Mouse (Mus musculus) ovary, postnatal 10 days (tissue): ENCODE results near the gene Accsl.

Experiments used
- DNase-seq: peaks from one replicate; pipeline ENCODE4 v3.0.0; 2022; ENCODE audit warnings: low spot score

The Accsl gene

GRCm38 (mm10) chr2:93809931-93810330 is 59.0 kb downstream of the Accsl start:
- DNase-seq: no peak

DNA sequence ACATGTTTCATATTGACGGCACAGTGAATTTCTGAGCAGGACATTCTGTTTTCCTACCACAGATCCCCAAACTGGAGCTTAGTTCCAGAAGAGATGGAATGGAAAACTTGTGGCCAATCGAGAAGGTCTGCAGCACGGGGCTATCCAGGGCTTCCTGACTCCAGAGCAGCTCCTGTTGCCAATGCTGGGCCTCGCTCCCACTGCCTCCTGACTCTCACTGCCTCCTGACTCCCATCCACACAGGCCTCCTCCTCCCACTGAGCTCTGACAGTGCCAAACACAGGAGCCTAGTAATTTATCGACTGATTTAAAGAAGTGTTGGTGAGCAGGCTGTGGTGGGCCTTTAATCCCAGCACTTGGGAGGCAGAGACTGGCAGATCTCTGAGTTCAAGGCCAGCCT is 60.9 kb downstream of the Accsl start:
- no peak for DNase-seq

DNA sequence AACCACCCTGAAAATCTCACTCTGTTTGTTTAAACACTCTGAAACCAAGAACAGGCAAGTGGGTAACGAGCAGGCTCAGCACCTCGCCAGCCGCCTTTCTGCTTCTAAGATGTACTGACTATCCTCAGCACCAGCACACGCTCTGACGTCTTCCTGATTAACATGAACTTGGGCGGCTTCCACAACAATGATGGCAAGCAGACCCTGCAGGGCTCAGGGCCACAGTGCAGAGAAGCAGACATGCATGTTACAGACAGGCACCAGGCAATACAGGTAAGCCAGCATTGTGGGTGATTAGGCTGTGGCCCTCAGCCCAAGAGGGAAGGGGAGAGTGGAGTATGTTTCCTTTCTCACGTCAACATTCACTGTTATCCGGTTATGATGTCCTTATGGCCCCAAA is 61.5 kb downstream of the Accsl start:
- no peak for DNase-seq

- no peak for DNase-seq
Observed at GRCm38 (mm10) chr2:93806487-93807201, 62.3 kb downstream of the Accsl start.

GRCm38 (mm10) chr2:93805523-93805922 is 63.4 kb downstream of the Accsl start:
- DNase-seq: no peak
